8 mouse cellular contexts compared by ENCODE assay signal in the genomic region with DNA sequence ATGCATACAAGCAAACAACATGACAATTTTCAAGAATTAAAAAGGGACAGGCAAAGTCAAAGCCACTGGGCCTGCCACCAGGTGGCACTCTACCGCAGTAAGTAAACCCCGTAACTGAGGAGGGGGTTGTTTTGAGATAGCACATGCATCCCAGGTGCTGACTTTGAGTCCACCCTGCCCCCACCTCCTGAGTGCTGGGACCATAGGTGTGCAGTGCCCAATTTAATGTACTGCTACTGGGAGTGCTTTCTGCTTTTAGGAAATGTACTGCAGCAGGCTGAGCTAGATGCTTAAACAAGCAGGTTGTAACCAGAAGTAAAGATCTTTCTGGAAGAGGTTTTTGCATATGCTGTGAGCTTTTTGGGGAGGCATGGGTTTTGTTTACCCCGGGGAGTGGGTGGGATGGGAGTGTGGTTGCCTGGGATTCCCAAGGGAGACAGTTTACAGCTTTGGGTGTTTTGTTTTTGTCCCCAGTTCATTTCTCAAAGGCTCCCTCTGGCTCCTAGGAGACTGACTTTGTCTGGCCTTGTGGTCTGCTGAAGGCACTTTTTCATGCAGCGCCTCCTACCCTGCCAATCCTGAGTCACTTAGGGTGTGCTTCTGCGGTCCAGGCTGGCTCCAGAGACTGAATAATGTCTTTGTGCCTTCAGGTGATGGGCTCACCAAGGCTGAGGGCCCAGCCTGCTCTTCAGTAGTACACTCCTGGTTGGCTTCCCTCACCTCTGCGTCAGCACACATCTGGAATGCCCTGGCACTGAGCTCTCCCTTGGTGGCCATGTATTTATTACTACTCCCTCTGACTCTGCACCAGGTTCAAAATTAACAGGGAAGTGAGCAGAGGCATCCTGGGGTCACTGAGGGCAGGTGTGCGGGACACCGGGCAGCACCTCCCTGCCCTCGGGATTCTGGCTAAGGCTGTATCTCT. TPM values are rescaled to one million over a fixed set of nuclear protein-coding genes. Genes with fewer than 3 reads are reported as not detected.
A peak's percentile ranks its signal among the peaks of the same experiment; 100 is the strongest.
DNase-seq lines count a peak whose midpoint lies in the region; ATAC-seq and TF ChIP-seq lines count a peak whose summit lies in the region.

No protein-coding gene starts in this region.

- H3K9me3 ChIP-seq in forebrain, embryonic 11.5 days (ENCODE audit: control insufficient read depth, low read length): no peaks in the 10 kb centered on the region
- no peaks in the 10 kb centered on the region for H3K9me3 ChIP-seq in forebrain, embryonic 16.5 days (ENCODE audit: control insufficient read depth, low read length)
- H3K9me3 ChIP-seq in midbrain, embryonic 11.5 days (ENCODE audit: control insufficient read depth, low read length): no peaks in the 10 kb centered on the region
- no peaks in the 10 kb centered on the region for H3K9me3 ChIP-seq in midbrain, embryonic 15.5 days
- no peaks in the 10 kb centered on the region for H3K9me3 ChIP-seq in midbrain, postnatal 0 days (ENCODE audit: low read length)

- H3K27me3 ChIP-seq in forebrain, embryonic 11.5 days (ENCODE audit: control insufficient read depth, insufficient read depth, low read length): peaks cover 4% of the 10 kb centered on the region; the same call in 1 of the 2 replicates
- H3K27me3 ChIP-seq in forebrain, embryonic 16.5 days (replicated peaks; ENCODE audit: control insufficient read depth, insufficient read depth, low read length): no peaks in the 10 kb centered on the region
- H3K27me3 ChIP-seq in midbrain, embryonic 11.5 days (ENCODE audit: control insufficient read depth, insufficient read depth, low read length): peaks cover 2% of the 10 kb centered on the region; the same call in 1 of the 2 replicates
- H3K27me3 ChIP-seq in midbrain, embryonic 15.5 days (replicated peaks): peaks cover 5% of the 10 kb centered on the region; the same call in 1 of the 2 replicates
- no peaks in the 10 kb centered on the region for H3K27me3 ChIP-seq in kidney, adult 2 months (replicated peaks; ENCODE audit: control insufficient read depth, insufficient read depth, low read length)
- no peaks in the 10 kb centered on the region; the same call in 1 of the 2 replicates for H3K27me3 ChIP-seq in midbrain, postnatal 0 days (ENCODE audit: insufficient read depth, low read length)

- no peak overlapping the region for H3K9ac ChIP-seq in forebrain, embryonic 11.5 days (ENCODE audit: low read length)
- no peak overlapping the region for H3K9ac ChIP-seq in forebrain, embryonic 16.5 days (replicated peaks; ENCODE audit: low read depth, low read length)
- H3K9ac ChIP-seq in midbrain, embryonic 11.5 days (ENCODE audit: low read length): no peak overlapping the region
- no peak overlapping the region for H3K9ac ChIP-seq in midbrain, embryonic 15.5 days
- H3K9ac ChIP-seq in midbrain, postnatal 0 days (replicated peaks; ENCODE audit: low read length, poor library complexity, severe bottlenecking): no peak overlapping the region

- no peak overlapping the region for H3K4me2 ChIP-seq in forebrain, embryonic 11.5 days (ENCODE audit: low read depth, low read length, severe bottlenecking)
- no peak overlapping the region for H3K4me2 ChIP-seq in forebrain, embryonic 16.5 days (ENCODE audit: low read length)
- H3K4me2 ChIP-seq in midbrain, embryonic 11.5 days: no peak overlapping the region
- no peak overlapping the region for H3K4me2 ChIP-seq in midbrain, embryonic 15.5 days
- no peak overlapping the region for H3K4me2 ChIP-seq in midbrain, postnatal 0 days (ENCODE audit: low read depth, low read length, poor library complexity, severe bottlenecking)

- H3K4me3 ChIP-seq in forebrain, embryonic 11.5 days (ENCODE audit: low read depth, low read length): no peak overlapping the region
- no peak overlapping the region for H3K4me3 ChIP-seq in forebrain, embryonic 16.5 days (replicated peaks; ENCODE audit: low read length)
- no peak overlapping the region for H3K4me3 ChIP-seq in midbrain, embryonic 11.5 days (ENCODE audit: low read depth, low read length)
- H3K4me3 ChIP-seq in midbrain, embryonic 15.5 days: no peak overlapping the region
- no peak overlapping the region for H3K4me3 ChIP-seq in kidney, adult 2 months (ENCODE audit: insufficient read depth, low read depth, low read length)
- H3K4me3 ChIP-seq in midbrain, postnatal 0 days (ENCODE audit: low read depth, low read length): no peak overlapping the region

- peaks cover 7% of the 10 kb centered on the region; the same call in 1 of the 2 replicates for H3K36me3 ChIP-seq in forebrain, embryonic 11.5 days (ENCODE audit: control insufficient read depth, insufficient read depth, low read length)
- peaks cover 22% of the 10 kb centered on the region for H3K36me3 ChIP-seq in forebrain, embryonic 16.5 days (ENCODE audit: control insufficient read depth, insufficient read depth)
- peaks cover 22% of the 10 kb centered on the region for H3K36me3 ChIP-seq in midbrain, embryonic 11.5 days (ENCODE audit: control insufficient read depth, insufficient read depth, low read length)
- peaks cover 23% of the 10 kb centered on the region for H3K36me3 ChIP-seq in midbrain, embryonic 15.5 days (replicated peaks)
- H3K36me3 ChIP-seq in kidney, adult 2 months (ENCODE audit: control insufficient read depth, insufficient read depth, low read length): peaks cover 3% of the 10 kb centered on the region; the same call in 1 of the 2 replicates
- H3K36me3 ChIP-seq in midbrain, postnatal 0 days (ENCODE audit: insufficient read depth, low read length): peaks cover 35% of the 10 kb centered on the region

- no peak for ATAC-seq in forebrain, embryonic 11.5 days (replicated peaks; ENCODE audit: low FRiP score)
- ATAC-seq in forebrain, embryonic 16.5 days: no peak
- ATAC-seq in midbrain, embryonic 11.5 days (ENCODE audit: low FRiP score): no peak
- ATAC-seq in midbrain, embryonic 15.5 days (replicated peaks): no peak
- no peak for ATAC-seq in midbrain, postnatal 0 days (ENCODE audit: low FRiP score)
- ATAC-seq in erythroblast, adult 5-6 weeks (replicated peaks; ENCODE audit: low FRiP score, poor library complexity, severe bottlenecking): no peak

- H3K4me1 ChIP-seq in forebrain, embryonic 11.5 days (replicated peaks; ENCODE audit: control insufficient read depth, insufficient read depth, low read length): peaks cover 14% of the 10 kb centered on the region
- peaks cover 43% of the 10 kb centered on the region for H3K4me1 ChIP-seq in forebrain, embryonic 16.5 days (replicated peaks; ENCODE audit: control insufficient read depth, insufficient read depth, low read length)
- H3K4me1 ChIP-seq in midbrain, embryonic 11.5 days (ENCODE audit: control insufficient read depth, insufficient read depth, low read length): peaks cover 24% of the 10 kb centered on the region
- H3K4me1 ChIP-seq in midbrain, embryonic 15.5 days: peaks cover 40% of the 10 kb centered on the region
- peaks cover 18% of the 10 kb centered on the region for H3K4me1 ChIP-seq in kidney, adult 2 months (ENCODE audit: control insufficient read depth, insufficient read depth, low read length)
- peaks cover 11% of the 10 kb centered on the region for H3K4me1 ChIP-seq in midbrain, postnatal 0 days (ENCODE audit: insufficient read depth, low read length)

- H3K27ac ChIP-seq in forebrain, embryonic 11.5 days (ENCODE audit: low read depth, low read length): no peak overlapping the region
- no peak overlapping the region for H3K27ac ChIP-seq in forebrain, embryonic 16.5 days (ENCODE audit: low read length)
- no peak overlapping the region for H3K27ac ChIP-seq in midbrain, embryonic 11.5 days (ENCODE audit: low read depth, low read length)
- no peak overlapping the region for H3K27ac ChIP-seq in midbrain, embryonic 15.5 days
- no peak overlapping the region for H3K27ac ChIP-seq in kidney, adult 2 months (ENCODE audit: insufficient read depth, low read depth, low read length)
- H3K27ac ChIP-seq in midbrain, postnatal 0 days (ENCODE audit: low read depth, low read length): no peak overlapping the region

- peak; percentile 76 for DNase-seq in forebrain, embryonic 11.5 days (ENCODE audit: low spot score)
- peak; percentile 93 for DNase-seq in midbrain, embryonic 11.5 days (ENCODE audit: low spot score, missing footprints)
- peak; percentile 65 for DNase-seq in cerebellum, adult 9-11 months
- peak; percentile 85 for DNase-seq in kidney, adult 2 months
- DNase-seq in midbrain, postnatal 0 days (ENCODE audit: low spot score): peak; percentile 78

- TF ChIP-seq POLR2A in kidney, adult 2 months (IDR thresholded peaks at IDR 0.05; ENCODE audit: low read depth, low read length): no peak

- WGBS in forebrain, embryonic 11.5 days: 61% methylated on average over 9 of the region's 9 CpGs
- WGBS in forebrain, embryonic 16.5 days: 56% methylated on average over 9 of the region's 9 CpGs
- WGBS in midbrain, embryonic 11.5 days: 63% methylated on average over 9 of the region's 9 CpGs
- WGBS in midbrain, embryonic 15.5 days: 59% methylated on average over 9 of the region's 9 CpGs
- 44% methylated on average over 9 of the region's 9 CpGs for whole genome bisulfite sequencing in kidney, adult 2 months
- WGBS in midbrain, postnatal 0 days: 55% methylated on average over 9 of the region's 9 CpGs

- peak; percentile 64 for TF ChIP-seq CTCF in kidney, adult 2 months (conservative IDR thresholded peaks at IDR 0.05; ENCODE audit: insufficient read depth, insufficient read length, low read depth, low read length)
- peak; percentile 85 for TF ChIP-seq CTCF in midbrain, postnatal 0 days (IDR thresholded peaks at IDR 0.05)

RNA-seq across cellular contexts. Expression of gene Ttyh2, which starts 2.2 kb away (rescaled TPM):
- polyA plus RNA-seq in forebrain, embryonic 11.5 days (2014; fragmentation: Nextera tagmentation; extraction: Ambion mirVana): 10.5 and 11.7 TPM in 2 replicates
- 25.1 and 27.5 TPM in 2 replicates for polyA plus RNA-seq in forebrain, embryonic 16.5 days (2015; fragmentation: Nextera tagmentation; extraction: Ambion mirVana)
- polyA plus RNA-seq in midbrain, embryonic 11.5 days (2014; fragmentation: Nextera tagmentation; extraction: Ambion mirVana): 11.0 and 11.4 TPM in 2 replicates
- 29.4 and 32.3 TPM in 2 replicates for polyA plus RNA-seq in midbrain, embryonic 15.5 days (2015; fragmentation: Nextera tagmentation; extraction: Ambion mirVana)
- 34.4 and 40.6 TPM in 2 replicates for polyA plus RNA-seq in kidney, adult 2 months (2012; rRNA removed)
- 42.8 and 58.2 TPM in 2 replicates for total RNA-seq in midbrain, postnatal 0 days (2014; rRNA removed)
- polyA plus RNA-seq in midbrain, postnatal 0 days (2015; fragmentation: Nextera tagmentation; extraction: Ambion mirVana): 27.1 and 29.4 TPM in 2 replicates
- total RNA-seq in erythroblast, adult 5-6 weeks (2015; ENCODE audit: low replicate concordance): 0.58 and 0.63 TPM in 2 replicates
- 0.77 and 1.8 TPM in 2 replicates for total RNA-seq in erythroblast, adult 5-6 weeks (2017; ENCODE audit: low replicate concordance)

RNA-seq across cellular contexts. Expression of gene Rpl38, which starts 4.7 kb away (rescaled TPM):
- 852 and 943 TPM in 2 replicates for polyA plus RNA-seq in forebrain, embryonic 11.5 days (2014; fragmentation: Nextera tagmentation; extraction: Ambion mirVana)
- polyA plus RNA-seq in forebrain, embryonic 16.5 days (2015; fragmentation: Nextera tagmentation; extraction: Ambion mirVana): 637 and 697 TPM in 2 replicates
- 839 and 977 TPM in 2 replicates for polyA plus RNA-seq in midbrain, embryonic 11.5 days (2014; fragmentation: Nextera tagmentation; extraction: Ambion mirVana)
- 628 and 640 TPM in 2 replicates for polyA plus RNA-seq in midbrain, embryonic 15.5 days (2015; fragmentation: Nextera tagmentation; extraction: Ambion mirVana)
- 432 and 738 TPM in 2 replicates for polyA plus RNA-seq in kidney, adult 2 months (2012; rRNA removed)
- total RNA-seq in midbrain, postnatal 0 days (2014; rRNA removed): 903 and 1,541 TPM in 2 replicates
- 889 and 977 TPM in 2 replicates for polyA plus RNA-seq in midbrain, postnatal 0 days (2015; fragmentation: Nextera tagmentation; extraction: Ambion mirVana)
- total RNA-seq in erythroblast, adult 5-6 weeks (2015; ENCODE audit: low replicate concordance): 178 and 282 TPM in 2 replicates
- 361 and 369 TPM in 2 replicates for total RNA-seq in erythroblast, adult 5-6 weeks (2017; ENCODE audit: low replicate concordance)

RNA-seq across cellular contexts. Expression of gene Dnaic2, which starts 54.2 kb away (rescaled TPM):
- polyA plus RNA-seq in forebrain, embryonic 11.5 days (2014; fragmentation: Nextera tagmentation; extraction: Ambion mirVana): 0.96 and 1.1 TPM in 2 replicates
- 1.5 and 2.0 TPM in 2 replicates for polyA plus RNA-seq in forebrain, embryonic 16.5 days (2015; fragmentation: Nextera tagmentation; extraction: Ambion mirVana)
- polyA plus RNA-seq in midbrain, embryonic 11.5 days (2014; fragmentation: Nextera tagmentation; extraction: Ambion mirVana): 1.2 and 1.3 TPM in 2 replicates
- 3.0 and 3.4 TPM in 2 replicates for polyA plus RNA-seq in midbrain, embryonic 15.5 days (2015; fragmentation: Nextera tagmentation; extraction: Ambion mirVana)
- 0.47 and 0.72 TPM in 2 replicates for polyA plus RNA-seq in kidney, adult 2 months (2012; rRNA removed)
- 3.8 and 4.4 TPM in 2 replicates for total RNA-seq in midbrain, postnatal 0 days (2014; rRNA removed)
- polyA plus RNA-seq in midbrain, postnatal 0 days (2015; fragmentation: Nextera tagmentation; extraction: Ambion mirVana): 2.0 and 3.2 TPM in 2 replicates
- total RNA-seq in erythroblast, adult 5-6 weeks (2015; ENCODE audit: low replicate concordance): not detected in 2 replicates
- total RNA-seq in erythroblast, adult 5-6 weeks (2017; ENCODE audit: low replicate concordance): not detected in 2 replicates
